Mouse (Mus musculus): ENCODE data around the gene Ppp1r3g.

GRCm38 (mm10) chr13:35949814-35950455, 8.7 kb upstream of the Ppp1r3g start:
- TF ChIP-seq CTCF (IDR thresholded peaks at IDR 0.05; ENCODE audit: low read depth) (no peak), EP300 (optimal IDR thresholded peaks at IDR 0.05) (no peak)

All from stomach, postnatal 0 days (tissue).